Mouse (Mus musculus): Measurements from ENCODE around the gene Smox. TPM values are rescaled to one million over a fixed set of nuclear protein-coding genes. Genes with fewer than 3 reads are reported as not detected.

Gene Smox
- polyA plus RNA-seq, 1 experiment from 2014 or later, result 21.2 TPM

GRCm38 (mm10) chr2:131509671-131510313, 18.5 kb downstream of the Smox start:
- ATAC-seq (replicated peaks; ENCODE audit: low FRiP score, low TSS enrichment, low read depth) (peak; percentile 44; the same call in 1 of the 2 replicates), DNase-seq (ENCODE audit: low spot score) (peak; percentile 76)
- Histone ChIP-seq H3K4me3 (ENCODE audit: low read depth, low read length) (0 out of 2 replicates have a peak overlapping the region, but pooled peaks have one; percentile 2), H3K9ac (ENCODE audit: low read length) (no peak overlapping the region; the same call in 1 of the 2 replicates), H3K27ac (ENCODE audit: low read depth) (no peak overlapping the region), H3K4me2 (ENCODE audit: low read length) (peak overlapping the region; percentile 50), H3K9me3 (ENCODE audit: control insufficient read depth, low read length) (no peaks in the 10 kb centered on the region), H3K4me1 (replicated peaks; ENCODE audit: control insufficient read depth, insufficient read depth, low read length) (peaks cover 22% of the 10 kb centered on the region), H3K27me3 (replicated peaks; ENCODE audit: control insufficient read depth, insufficient read depth, low read length) (no peaks in the 10 kb centered on the region), H3K36me3 (ENCODE audit: control insufficient read depth, insufficient read depth, low read length) (no peaks in the 10 kb centered on the region)
- 14% methylated on average over 17 of the region's 17 CpGs for WGBS

GRCm38 (mm10) chr2:131510531-131510930, 19.2 kb downstream of the Smox start:
- 73% methylated on average over 5 of the region's 5 CpGs for WGBS
- Histone ChIP-seq H3K4me3 (ENCODE audit: low read depth, low read length) (no peak overlapping the region), H3K36me3 (ENCODE audit: control insufficient read depth, insufficient read depth, low read length) (no peaks in the 10 kb centered on the region), H3K27ac (ENCODE audit: low read depth) (no peak overlapping the region), H3K27me3 (replicated peaks; ENCODE audit: control insufficient read depth, insufficient read depth, low read length) (no peaks in the 10 kb centered on the region), H3K9ac (ENCODE audit: low read length) (no peak overlapping the region), H3K4me1 (replicated peaks; ENCODE audit: control insufficient read depth, insufficient read depth, low read length) (peaks cover 20% of the 10 kb centered on the region), H3K9me3 (ENCODE audit: control insufficient read depth, low read length) (no peaks in the 10 kb centered on the region), H3K4me2 (ENCODE audit: low read length) (no peak overlapping the region)
- no peak for ATAC-seq (replicated peaks; ENCODE audit: low FRiP score, low TSS enrichment, low read depth)
- no peak for DNase-seq (ENCODE audit: low spot score)

- no peak overlapping the region for H3K4me2 ChIP-seq (ENCODE audit: low read length)
- no peak for ATAC-seq (replicated peaks; ENCODE audit: low FRiP score, low TSS enrichment, low read depth)
- H3K9ac ChIP-seq (ENCODE audit: low read length), result no peak overlapping the region
- H3K9me3 ChIP-seq (ENCODE audit: control insufficient read depth, low read length), result no peaks in the 10 kb centered on the region
- no peaks in the 10 kb centered on the region for H3K36me3 ChIP-seq (ENCODE audit: control insufficient read depth, insufficient read depth, low read length)
- peaks cover 5% of the 10 kb centered on the region for H3K4me1 ChIP-seq (replicated peaks; ENCODE audit: control insufficient read depth, insufficient read depth, low read length)
- 51% methylated on average over 2 of the region's 2 CpGs for WGBS
- no peak overlapping the region for H3K27ac ChIP-seq (ENCODE audit: low read depth)
- no peak for DNase-seq (ENCODE audit: low spot score)
- no peak overlapping the region for H3K4me3 ChIP-seq (ENCODE audit: low read depth, low read length)
- H3K27me3 ChIP-seq (replicated peaks; ENCODE audit: control insufficient read depth, insufficient read depth, low read length), result no peaks in the 10 kb centered on the region
These were observed 22.2 kb downstream of the Smox start for GRCm38 (mm10) chr2:131513477-131513876.

GRCm38 (mm10) chr2:131514055-131514621, 22.8 kb downstream of the Smox start:
- Histone ChIP-seq H3K27me3 (replicated peaks; ENCODE audit: control insufficient read depth, insufficient read depth, low read length) (no peaks in the 10 kb centered on the region), H3K9ac (ENCODE audit: low read length) (no peak overlapping the region), H3K36me3 (ENCODE audit: control insufficient read depth, insufficient read depth, low read length) (no peaks in the 10 kb centered on the region), H3K4me3 (ENCODE audit: low read depth, low read length) (no peak overlapping the region), H3K4me2 (ENCODE audit: low read length) (no peak overlapping the region), H3K9me3 (ENCODE audit: control insufficient read depth, low read length) (no peaks in the 10 kb centered on the region), H3K4me1 (replicated peaks; ENCODE audit: control insufficient read depth, insufficient read depth, low read length) (peaks cover 3% of the 10 kb centered on the region; the same call in 1 of the 2 replicates), H3K27ac (ENCODE audit: low read depth) (no peak overlapping the region)
- WGBS, result 74% methylated on average over 4 of the region's 4 CpGs
- no peak for ATAC-seq (replicated peaks; ENCODE audit: low FRiP score, low TSS enrichment, low read depth)
- DNase-seq (ENCODE audit: low spot score), result no peak

GRCm38 (mm10) chr2:131517550-131517949, 26.3 kb downstream of the Smox start:
- ATAC-seq (replicated peaks; ENCODE audit: low FRiP score, low TSS enrichment, low read depth), result no peak
- H3K27me3 ChIP-seq (replicated peaks; ENCODE audit: control insufficient read depth, insufficient read depth, low read length), result no peaks in the 10 kb centered on the region
- no peak overlapping the region for H3K9ac ChIP-seq (ENCODE audit: low read length)
- H3K4me2 ChIP-seq (ENCODE audit: low read length), result no peak overlapping the region
- H3K4me1 ChIP-seq (replicated peaks; ENCODE audit: control insufficient read depth, insufficient read depth, low read length), result no peaks in the 10 kb centered on the region
- WGBS, result 89% methylated on average over 4 of the region's 4 CpGs
- H3K27ac ChIP-seq (ENCODE audit: low read depth), result no peak overlapping the region
- no peaks in the 10 kb centered on the region for H3K9me3 ChIP-seq (ENCODE audit: control insufficient read depth, low read length)
- H3K4me3 ChIP-seq (ENCODE audit: low read depth, low read length), result no peak overlapping the region
- H3K36me3 ChIP-seq (ENCODE audit: control insufficient read depth, insufficient read depth, low read length), result no peaks in the 10 kb centered on the region
- no peak for DNase-seq (ENCODE audit: low spot score)

- Histone ChIP-seq H3K36me3 (ENCODE audit: control insufficient read depth, insufficient read depth, low read length) (no peaks in the 10 kb centered on the region), H3K27me3 (replicated peaks; ENCODE audit: control insufficient read depth, insufficient read depth, low read length) (no peaks in the 10 kb centered on the region), H3K4me1 (replicated peaks; ENCODE audit: control insufficient read depth, insufficient read depth, low read length) (no peaks in the 10 kb centered on the region), H3K27ac (ENCODE audit: low read depth) (no peak overlapping the region), H3K4me2 (ENCODE audit: low read length) (no peak overlapping the region), H3K9ac (ENCODE audit: low read length) (no peak overlapping the region), H3K9me3 (ENCODE audit: control insufficient read depth, low read length) (no peaks in the 10 kb centered on the region), H3K4me3 (ENCODE audit: low read depth, low read length) (no peak overlapping the region)
- no peak for ATAC-seq (replicated peaks; ENCODE audit: low FRiP score, low TSS enrichment, low read depth)
- no peak for DNase-seq (ENCODE audit: low spot score)
- 47% methylated on average over 3 of the region's 3 CpGs for WGBS
These were observed 27.5 kb downstream of the Smox start for GRCm38 (mm10) chr2:131518790-131519189.

GRCm38 (mm10) chr2:131520743-131521142, 29.4 kb downstream of the Smox start:
- DNase-seq (ENCODE audit: low spot score) (no peak), ATAC-seq (replicated peaks; ENCODE audit: low FRiP score, low TSS enrichment, low read depth) (no peak)
- WGBS, result 95% methylated on average over 19 of the region's 19 CpGs
- no peak overlapping the region for H3K27ac ChIP-seq (ENCODE audit: low read depth)
- H3K4me1 ChIP-seq (replicated peaks; ENCODE audit: control insufficient read depth, insufficient read depth, low read length), result no peaks in the 10 kb centered on the region
- H3K9ac ChIP-seq (ENCODE audit: low read length), result no peak overlapping the region
- no peak overlapping the region for H3K4me2 ChIP-seq (ENCODE audit: low read length)
- H3K9me3 ChIP-seq (ENCODE audit: control insufficient read depth, low read length), result no peaks in the 10 kb centered on the region
- no peak overlapping the region for H3K4me3 ChIP-seq (ENCODE audit: low read depth, low read length)
- no peaks in the 10 kb centered on the region for H3K27me3 ChIP-seq (replicated peaks; ENCODE audit: control insufficient read depth, insufficient read depth, low read length)
- no peaks in the 10 kb centered on the region for H3K36me3 ChIP-seq (ENCODE audit: control insufficient read depth, insufficient read depth, low read length)

GRCm38 (mm10) chr2:131527061-131527460, 35.8 kb downstream of the Smox start:
- H3K4me3 ChIP-seq (ENCODE audit: low read depth, low read length), result no peak overlapping the region
- H3K4me1 ChIP-seq (replicated peaks; ENCODE audit: control insufficient read depth, insufficient read depth, low read length), result no peaks in the 10 kb centered on the region
- H3K9ac ChIP-seq (ENCODE audit: low read length), result no peak overlapping the region
- no peak overlapping the region for H3K4me2 ChIP-seq (ENCODE audit: low read length)
- H3K36me3 ChIP-seq (ENCODE audit: control insufficient read depth, insufficient read depth, low read length), result no peaks in the 10 kb centered on the region
- no peaks in the 10 kb centered on the region for H3K9me3 ChIP-seq (ENCODE audit: control insufficient read depth, low read length)
- ATAC-seq (replicated peaks; ENCODE audit: low FRiP score, low TSS enrichment, low read depth) (no peak), DNase-seq (ENCODE audit: low spot score) (peak; percentile 58)
- WGBS, result 47% methylated on average over 3 of the region's 3 CpGs
- H3K27me3 ChIP-seq (replicated peaks; ENCODE audit: control insufficient read depth, insufficient read depth, low read length), result no peaks in the 10 kb centered on the region
- H3K27ac ChIP-seq (ENCODE audit: low read depth), result no peak overlapping the region
